Mouse (Mus musculus) midbrain, postnatal 0 days (tissue): ENCODE measurements at regions not wholly inside any gene's neighbourhood (a gene's known extent, or its start where the extent isn't known, plus 50 kb on each side); places are given as distances from the start of the nearest gene placed in this dataset.

Experiments
- ATAC-seq: fragments of 200-750 bp; cut with Nextera tagmentation; 2 replicates; pipeline ENCODE4 v1.8.0; 2017; ENCODE audit warnings: moderate number of reproducible peaks, mild to moderate bottlenecking, moderate TSS enrichment, moderate library complexity; ENCODE audit not compliant: low FRiP score
- DNase-seq: peaks from one replicate; pipeline ENCODE4 v3.0.0-alpha.2; 2015; ENCODE audit warnings: low spot score
- H3K27ac ChIP-seq: fragments of 300-500 bp; sonication (generic); 2 replicates; pipeline ENCODE4 v1.5.1; 2014; ENCODE audit warnings: low read depth, mild to moderate bottlenecking, low read length, mixed read lengths
- H3K27me3 ChIP-seq: fragments of 300-500 bp; sonication (generic); 2 replicates; pipeline ENCODE4 v1.6.1; 2014; ENCODE audit warnings: low read length, control low read depth, mixed read lengths; ENCODE audit not compliant: insufficient read depth
- H3K36me3 ChIP-seq: fragments of 300-500 bp; sonication (generic); 2 replicates; pipeline ENCODE4 v1.6.1; 2014; ENCODE audit warnings: low read length, control low read depth, mixed read lengths; ENCODE audit not compliant: insufficient read depth
- H3K4me1 ChIP-seq: fragments of 300-500 bp; sonication (generic); 2 replicates; pipeline ENCODE4 v1.6.1; 2014; ENCODE audit warnings: mild to moderate bottlenecking, control low read depth, antibody characterized with exemption, low read length, mixed read lengths; ENCODE audit not compliant: insufficient read depth
- H3K4me2 ChIP-seq: fragments of 300-500 bp; sonication (generic); 2 replicates; pipeline ENCODE4 v1.6.1; 2014; ENCODE audit warnings: low read depth, mild to moderate bottlenecking, low read length, mixed read lengths; ENCODE audit not compliant: poor library complexity, severe bottlenecking
- H3K4me3 ChIP-seq: fragments of 300-500 bp; sonication (generic); 2 replicates; pipeline ENCODE4 v1.5.1; 2014; ENCODE audit warnings: low read depth, mild to moderate bottlenecking, low read length, moderate library complexity
- H3K9ac ChIP-seq: fragments of 300-500 bp; sonication (generic); replicated peaks from 2 replicates; pipeline ENCODE4 v1.6.1; 2014; ENCODE audit warnings: mild to moderate bottlenecking, low read length, moderate library complexity, mixed read lengths; ENCODE audit not compliant: poor library complexity, severe bottlenecking
- H3K9me3 ChIP-seq: fragments of 300-500 bp; sonication (generic); 2 replicates; pipeline ENCODE4 v1.6.1; 2016; ENCODE audit warnings: low read length, control low read depth
- CTCF ChIP-seq: IDR thresholded peaks from 2 replicates; pipeline ENCODE4 v1.5.1; 2016; ENCODE audit warnings: antibody characterized with exemption, mild to moderate bottlenecking
- WGBS: fragments of 180-500 bp; shearing (Covaris S2); extraction: QIAGEN DNeasy Blood & Tissue Kit; methylation state at CpG from one replicate; pipeline ENCODE4 v1.1.7; 2014; 5-methylcytosine and 5-hydroxymethylcytosine counted together

- H3K4me1 ChIP-seq: no peaks in the 10 kb centered on the region
- H3K9ac ChIP-seq: no peak overlapping the region
- H3K4me2 ChIP-seq: no peak overlapping the region
- DNase-seq (no peak), ATAC-seq (no peak)
- no peak for TF ChIP-seq CTCF
- no peak overlapping the region for H3K4me3 ChIP-seq
- no peaks in the 10 kb centered on the region for H3K27me3 ChIP-seq
- H3K36me3 ChIP-seq: no peaks in the 10 kb centered on the region
- WGBS: 86% methylated on average over 6 of the region's 6 CpGs
- H3K9me3 ChIP-seq: no peaks in the 10 kb centered on the region
- H3K27ac ChIP-seq: no peak overlapping the region
Observed at GRCm38 (mm10) chr13:44504455-44504854, 224.8 kb upstream of the Jarid2 start.

GRCm38 (mm10) chr13:44506975-44507374 lies 222.3 kb upstream of the Jarid2 start:
- H3K4me1 ChIP-seq: no peaks in the 10 kb centered on the region
- H3K4me2 ChIP-seq: no peak overlapping the region
- DNase-seq (no peak), ATAC-seq (no peak)
- no peak for TF ChIP-seq CTCF
- no peak overlapping the region for H3K4me3 ChIP-seq
- WGBS: 59% methylated on average over 5 of the region's 5 CpGs
- no peak overlapping the region for H3K9ac ChIP-seq
- H3K27me3 ChIP-seq: no peaks in the 10 kb centered on the region
- H3K27ac ChIP-seq: no peak overlapping the region
- H3K9me3 ChIP-seq: no peaks in the 10 kb centered on the region
- no peaks in the 10 kb centered on the region for H3K36me3 ChIP-seq

- Histone ChIP-seq H3K4me3 (no peak overlapping the region), H3K36me3 (no peaks in the 10 kb centered on the region), H3K27ac (no peak overlapping the region), H3K9ac (no peak overlapping the region), H3K4me1 (no peaks in the 10 kb centered on the region), H3K9me3 (no peaks in the 10 kb centered on the region), H3K4me2 (no peak overlapping the region), H3K27me3 (no peaks in the 10 kb centered on the region)
- ATAC-seq (no peak), DNase-seq (no peak)
- TF ChIP-seq CTCF: no peak
- WGBS: 50% methylated on average over 11 of the region's 11 CpGs
Observed at GRCm38 (mm10) chr13:44509526-44510159, 219.6 kb upstream of the Jarid2 start.

GRCm38 (mm10) chr13:44513378-44514285 lies 215.6 kb upstream of the Jarid2 start:
- Histone ChIP-seq H3K9me3 (no peaks in the 10 kb centered on the region), H3K27me3 (no peaks in the 10 kb centered on the region), H3K4me1 (no peaks in the 10 kb centered on the region), H3K36me3 (no peaks in the 10 kb centered on the region), H3K9ac (no peak overlapping the region), H3K4me3 (no peak overlapping the region), H3K27ac (no peak overlapping the region), H3K4me2 (no peak overlapping the region)
- no peak for TF ChIP-seq CTCF
- WGBS: 41% methylated on average over 13 of the region's 13 CpGs
- no peak for ATAC-seq
- no peak for DNase-seq

GRCm38 (mm10) chr13:44514636-44515158 lies 214.6 kb upstream of the Jarid2 start:
- no peaks in the 10 kb centered on the region for H3K27me3 ChIP-seq
- no peak overlapping the region for H3K9ac ChIP-seq
- no peak overlapping the region for H3K4me2 ChIP-seq
- TF ChIP-seq CTCF: no peak
- H3K4me3 ChIP-seq: no peak overlapping the region
- H3K9me3 ChIP-seq: no peaks in the 10 kb centered on the region
- 73% methylated on average over 5 of the region's 5 CpGs for WGBS
- no peaks in the 10 kb centered on the region for H3K36me3 ChIP-seq
- no peaks in the 10 kb centered on the region for H3K4me1 ChIP-seq
- no peak for ATAC-seq
- DNase-seq: no peak
- no peak overlapping the region for H3K27ac ChIP-seq

- Histone ChIP-seq H3K9ac (no peak overlapping the region), H3K4me2 (no peak overlapping the region), H3K27ac (no peak overlapping the region), H3K36me3 (no peaks in the 10 kb centered on the region), H3K4me3 (no peak overlapping the region), H3K27me3 (peaks cover 4% of the 10 kb centered on the region; the same call in 1 of the 2 replicates), H3K4me1 (no peaks in the 10 kb centered on the region), H3K9me3 (no peaks in the 10 kb centered on the region)
- DNase-seq: no peak
- no peak for TF ChIP-seq CTCF
- 86% methylated on average over 4 of the region's 4 CpGs for WGBS
- no peak for ATAC-seq
Observed at GRCm38 (mm10) chr13:44516863-44517262, 212.4 kb upstream of the Jarid2 start.
